Mouse (Mus musculus) lung, adult 2 months (tissue): ENCODE measurements around the gene S100a13.

Experiments used
- CTCF ChIP-seq: fragments of 200-500 bp; IDR thresholded peaks from 2 replicates; pipeline ENCODE4 v1.5.1; 2011; ENCODE audit warnings: mild to moderate bottlenecking, low read length, control low read depth; ENCODE audit not compliant: insufficient read depth
- POLR2A ChIP-seq: fragments of 200-500 bp; IDR thresholded peaks from 2 replicates; pipeline ENCODE4 v1.6.1; 2011; ENCODE audit warnings: low read depth, mild to moderate bottlenecking, control low read depth, low read length, borderline replicate concordance; ENCODE audit errors: extremely low read depth

GRCm38 (mm10) chr3:90531713-90532112 is 17.5 kb downstream of the S100a13 start:
- no peak for TF ChIP-seq CTCF
- no peak for TF ChIP-seq POLR2A
